Mouse (Mus musculus): ENCODE results near the gene Smco3. TPM values are rescaled to one million over a fixed set of nuclear protein-coding genes. Genes with fewer than 3 reads are reported as not detected.
A peak's percentile ranks its signal among the peaks of the same experiment; 100 is the strongest.
"Not testable (repeated sequence)": the region's sequence is repeated elsewhere in the genome, so short reads cannot be mapped to it uniquely, and the experiment has no call there.

Gene Smco3
- polyA plus RNA-seq, 1 experiment from 2014 or later, result not detected

DNA sequence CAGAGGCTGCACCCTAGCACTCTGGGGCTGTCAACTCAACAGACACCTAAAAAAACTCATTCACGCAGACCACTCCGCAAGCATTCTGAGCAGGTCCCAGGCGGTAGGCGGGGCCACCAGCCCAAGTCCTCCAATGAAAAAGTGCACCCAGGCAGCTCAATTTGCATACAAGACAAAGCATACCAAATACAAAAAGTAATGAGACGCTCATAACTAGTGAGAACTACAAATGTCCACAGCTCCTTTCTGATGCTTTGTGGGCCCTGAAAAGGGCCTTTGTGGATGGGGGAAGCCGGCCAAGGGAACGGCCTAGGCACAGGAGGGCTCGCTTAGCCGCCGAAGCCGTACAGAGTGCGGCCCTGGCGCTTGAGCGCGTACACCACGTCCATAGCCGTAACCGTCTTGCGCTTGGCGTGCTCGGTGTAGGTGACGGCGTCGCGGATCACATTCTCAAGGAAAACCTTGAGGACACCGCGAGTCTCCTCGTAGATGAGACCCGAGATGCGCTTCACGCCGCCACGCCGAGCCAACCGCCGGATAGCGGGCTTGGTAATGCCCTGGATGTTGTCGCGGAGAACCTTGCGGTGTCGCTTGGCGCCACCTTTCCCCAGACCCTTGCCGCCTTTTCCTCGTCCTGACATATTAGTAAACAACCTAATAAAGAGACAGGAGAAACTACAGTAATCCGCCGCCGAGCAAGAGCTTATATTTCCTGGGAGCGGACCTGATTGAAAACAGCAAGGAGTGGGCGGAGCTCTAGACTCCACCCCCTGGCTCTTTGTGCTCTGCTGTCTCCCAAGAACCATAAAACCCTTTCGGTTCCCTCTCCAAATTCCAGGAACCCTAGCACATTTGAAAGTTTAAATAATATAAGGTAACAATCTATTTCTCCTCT lies 31.3 kb downstream of the Smco3 start, which contains the start of gene Hist4h4:
Gene Hist4h4, minus strand, starts transcription at position 677 of the 895 bp plus-strand sequence.
- peak within 1 kb of the TSS; percentile 75 for H3K4me3 ChIP-seq
- peak within 1 kb of the TSS; percentile 100 for H3K27ac ChIP-seq (replicated peaks)
- H3K36me3 ChIP-seq, result no peaks in the 10 kb centered on the region
- peak within 1 kb of the TSS; percentile 72 for H3K4me2 ChIP-seq (replicated peaks)
- no peaks in the 10 kb centered on the region for H3K9me3 ChIP-seq
- peak; percentile 76 for ATAC-seq (replicated peaks)
- WGBS, result under 1% methylated on average over 50 of the region's 50 CpGs
- peaks cover 25% of the 10 kb centered on the region for H3K4me1 ChIP-seq
- H3K9ac ChIP-seq (replicated peaks), result peak within 1 kb of the TSS; percentile 93
- H3K27me3 ChIP-seq, result no peaks in the 10 kb centered on the region

DNA sequence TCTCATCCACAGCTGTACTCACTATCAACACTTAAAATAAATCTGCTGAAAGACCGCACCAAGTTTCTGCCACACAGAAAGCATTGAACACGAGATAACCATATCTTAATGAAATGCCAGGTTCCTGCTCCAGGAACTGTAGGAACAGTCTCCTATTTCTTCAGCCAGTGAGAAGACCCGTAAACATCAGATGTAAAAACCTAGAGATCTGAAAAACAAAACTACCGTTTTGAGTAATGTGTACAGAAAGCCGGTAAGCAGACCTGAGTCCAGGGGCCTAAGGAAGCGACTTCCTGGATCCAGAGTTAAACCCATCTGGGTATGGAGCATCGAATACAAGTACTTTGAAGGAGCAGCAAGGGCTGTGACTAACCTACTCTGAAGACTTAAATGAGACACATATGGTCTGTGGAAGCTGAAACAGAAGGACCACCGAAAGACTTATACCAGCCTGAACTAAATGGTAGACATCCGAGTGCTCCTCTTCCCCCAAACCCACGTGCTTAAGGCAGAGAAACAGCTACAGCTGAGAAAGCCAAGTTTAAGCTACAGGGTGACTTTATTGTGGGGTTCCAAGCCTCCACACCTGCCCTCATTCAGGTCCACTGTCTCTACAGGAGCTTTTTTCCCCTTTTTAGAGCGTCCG lies 32.0 kb downstream of the Smco3 start:
- H3K9ac ChIP-seq (replicated peaks), result peak overlapping the region; percentile 93
- H3K4me2 ChIP-seq (replicated peaks), result peak overlapping the region; percentile 72
- 21% methylated on average over 12 of the region's 12 CpGs for WGBS
- no peak; the same call in 1 of the 2 replicates for ATAC-seq (replicated peaks)
- peak overlapping the region; percentile 75 for H3K4me3 ChIP-seq
- H3K36me3 ChIP-seq, result no peaks in the 10 kb centered on the region
- no peaks in the 10 kb centered on the region for H3K27me3 ChIP-seq
- H3K9me3 ChIP-seq, result no peaks in the 10 kb centered on the region
- peak overlapping the region; percentile 100 for H3K27ac ChIP-seq (replicated peaks)
- H3K4me1 ChIP-seq, result peaks cover 21% of the 10 kb centered on the region

DNA sequence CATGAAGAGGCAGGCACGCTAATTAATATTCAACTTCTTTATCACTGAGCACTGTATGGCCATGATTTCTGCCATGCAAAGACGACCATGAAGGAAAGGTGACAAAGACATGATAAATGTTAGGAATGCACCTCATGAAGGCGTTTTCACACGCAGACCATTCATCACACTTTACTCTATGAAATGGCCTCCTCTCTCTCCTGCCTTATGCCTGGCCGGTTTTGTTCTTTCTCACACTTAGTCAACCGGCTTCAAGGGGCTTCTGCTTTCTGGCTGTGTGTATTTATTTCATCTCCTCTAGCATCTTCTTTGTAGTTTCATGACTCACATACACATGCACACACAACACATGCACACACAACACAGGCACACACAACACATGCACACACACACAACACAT lies 34.0 kb downstream of the Smco3 start:
- WGBS, result 83% methylated on average over 6 of the region's 6 CpGs
- no peak overlapping the region for H3K4me3 ChIP-seq
- no peaks in the 10 kb centered on the region for H3K9me3 ChIP-seq
- no peak overlapping the region for H3K9ac ChIP-seq (replicated peaks)
- H3K4me2 ChIP-seq (replicated peaks), result no peak overlapping the region
- no peaks in the 10 kb centered on the region for H3K27me3 ChIP-seq
- H3K4me1 ChIP-seq, result peaks cover 14% of the 10 kb centered on the region
- no peak for ATAC-seq (replicated peaks)
- no peak overlapping the region for H3K27ac ChIP-seq (replicated peaks)
- H3K36me3 ChIP-seq, result no peaks in the 10 kb centered on the region

DNA sequence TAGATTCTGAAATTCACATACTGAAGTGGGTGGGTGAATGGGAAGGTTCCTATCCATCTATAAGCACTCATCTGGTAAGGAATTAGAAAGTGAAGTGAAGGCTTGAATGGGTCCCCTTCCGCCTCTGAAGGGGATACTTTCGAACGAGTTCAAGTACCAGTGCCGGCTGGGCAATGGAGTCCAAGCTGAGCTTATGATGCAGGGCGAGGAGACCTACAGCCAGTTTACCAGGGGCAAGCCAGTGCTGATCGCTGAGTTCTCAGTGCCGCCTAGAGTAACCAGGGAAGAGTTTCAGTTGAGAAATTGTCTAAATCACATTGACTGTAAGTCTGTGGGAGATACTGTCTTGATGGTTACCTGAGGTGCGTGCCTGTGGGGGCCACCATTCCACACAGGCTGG lies 34.5 kb downstream of the Smco3 start:
- no peak for ATAC-seq (replicated peaks)
- 87% methylated on average over 8 of the region's 8 CpGs for WGBS
- no peaks in the 10 kb centered on the region for H3K9me3 ChIP-seq
- no peaks in the 10 kb centered on the region for H3K27me3 ChIP-seq
- H3K4me2 ChIP-seq (replicated peaks), result no peak overlapping the region
- no peak overlapping the region for H3K27ac ChIP-seq (replicated peaks)
- no peak overlapping the region for H3K9ac ChIP-seq (replicated peaks)
- H3K36me3 ChIP-seq, result no peaks in the 10 kb centered on the region
- H3K4me1 ChIP-seq, result peaks cover 14% of the 10 kb centered on the region
- no peak overlapping the region for H3K4me3 ChIP-seq

DNA sequence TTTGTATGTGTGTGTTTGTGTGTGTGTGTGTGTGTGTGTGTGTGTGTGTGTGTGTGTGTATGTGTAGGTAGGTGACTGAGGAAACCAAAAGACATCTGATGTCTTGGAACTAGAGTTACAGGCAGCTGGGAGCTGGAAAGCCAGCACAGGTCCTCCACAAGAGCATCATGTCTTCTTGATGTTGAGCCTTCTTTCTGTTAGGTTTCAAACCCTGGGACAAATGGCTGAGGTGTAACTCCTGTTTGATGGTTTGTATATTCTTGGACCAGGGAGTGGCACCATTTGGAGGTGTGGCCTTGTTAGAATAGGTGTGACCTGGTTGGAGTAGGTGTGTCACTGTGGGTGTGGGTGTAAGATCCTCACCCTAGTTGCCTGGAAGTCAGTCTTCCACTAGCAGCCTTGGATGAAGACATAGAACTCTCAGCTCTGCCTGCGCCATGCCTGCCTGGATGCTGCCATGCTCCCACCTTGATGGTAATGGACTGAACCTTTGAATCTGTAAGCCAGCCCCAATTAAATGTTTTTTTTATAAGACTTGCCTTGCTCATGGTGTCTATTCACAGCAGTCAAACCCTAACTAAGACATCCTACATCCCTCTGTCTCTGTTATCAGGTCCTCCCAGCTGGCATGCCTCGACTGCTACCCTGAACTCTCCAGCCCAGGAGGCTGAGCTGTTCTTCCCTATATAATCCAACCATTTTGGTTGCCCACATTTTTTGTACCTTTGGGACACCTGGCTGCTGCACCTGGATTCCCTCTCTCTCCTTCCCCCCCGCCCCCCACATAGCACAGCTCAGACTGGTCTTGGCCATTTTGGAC lies 37.2 kb downstream of the Smco3 start:
- 90% methylated on average over 3 of the region's 3 CpGs for WGBS
- ATAC-seq (replicated peaks); H3K9me3 ChIP-seq: not testable (repeated sequence)

DNA sequence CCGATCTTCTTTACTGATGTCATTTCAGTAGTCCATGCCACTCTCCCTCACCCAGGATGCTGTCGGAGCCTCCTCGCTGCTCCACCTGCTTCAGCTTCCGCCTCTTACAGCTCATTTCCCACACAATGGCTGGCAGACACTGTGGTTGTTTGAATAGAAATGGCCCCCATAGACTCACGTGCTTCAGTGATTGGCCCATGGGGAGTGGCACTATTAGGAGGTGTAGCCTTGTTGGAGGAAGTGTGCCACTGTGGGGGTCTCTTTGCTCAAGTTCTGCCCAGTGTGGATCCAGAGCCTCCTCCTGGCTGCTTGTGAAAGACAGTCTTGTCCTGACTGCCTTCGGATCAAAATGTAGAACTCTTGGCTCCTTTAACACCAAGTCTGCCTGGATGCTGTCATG lies 39.4 kb downstream of the Smco3 start:
- 0 out of 2 replicates have a peak, but pooled peaks cover 3% of the 10 kb centered on the region for H3K27me3 ChIP-seq
- H3K4me3 ChIP-seq, result no peak overlapping the region
- H3K36me3 ChIP-seq, result no peaks in the 10 kb centered on the region

More for the DNA sequence above, 37.2 kb downstream of the Smco3 start:
- peaks cover 14% of the 10 kb centered on the region for H3K4me1 ChIP-seq
- not testable (repeated sequence) for H3K27me3 ChIP-seq; H3K9ac ChIP-seq (replicated peaks); H3K4me3 ChIP-seq; H3K36me3 ChIP-seq; H3K4me2 ChIP-seq (replicated peaks); H3K27ac ChIP-seq (replicated peaks)

DNA sequence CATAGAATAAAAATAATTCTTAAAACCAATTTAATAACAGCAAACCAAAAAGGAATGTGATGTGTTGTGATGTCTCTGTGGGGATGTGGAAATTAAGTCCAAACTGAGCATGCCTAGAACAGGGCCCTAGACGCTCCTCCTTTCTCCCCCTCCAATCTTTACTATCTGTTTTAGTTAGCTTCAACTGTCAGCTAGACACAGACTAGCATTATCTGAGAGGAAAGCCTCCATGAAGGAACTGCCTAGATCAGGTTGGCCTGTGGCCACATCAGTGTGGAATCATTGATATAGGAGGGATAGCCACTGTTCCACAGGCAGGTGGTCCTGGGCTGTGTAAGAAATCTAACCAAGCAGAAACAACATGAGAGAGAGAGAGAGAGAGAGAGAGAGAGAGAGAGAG lies 40.1 kb downstream of the Smco3 start:
- H3K9ac ChIP-seq (replicated peaks), result no peak overlapping the region
- H3K9me3 ChIP-seq, result no peaks in the 10 kb centered on the region
- H3K4me3 ChIP-seq, result no peak overlapping the region
- 56% methylated on average over 1 of the region's 1 CpGs for WGBS
- H3K4me1 ChIP-seq, result peaks cover 13% of the 10 kb centered on the region
- H3K27me3 ChIP-seq, result 0 out of 2 replicates have a peak, but pooled peaks cover 3% of the 10 kb centered on the region
- ATAC-seq (replicated peaks), result no peak
- no peaks in the 10 kb centered on the region for H3K36me3 ChIP-seq
- H3K27ac ChIP-seq (replicated peaks), result no peak overlapping the region
- H3K4me2 ChIP-seq (replicated peaks), result no peak overlapping the region

More for the DNA sequence above, 39.4 kb downstream of the Smco3 start:
- Histone ChIP-seq H3K9me3 (no peaks in the 10 kb centered on the region), H3K27ac (replicated peaks) (no peak overlapping the region), H3K9ac (replicated peaks) (no peak overlapping the region), H3K4me2 (replicated peaks) (no peak overlapping the region), H3K4me1 (peaks cover 13% of the 10 kb centered on the region)
- ATAC-seq (replicated peaks), result no peak
- 58% methylated on average over 6 of the region's 6 CpGs for WGBS

DNA sequence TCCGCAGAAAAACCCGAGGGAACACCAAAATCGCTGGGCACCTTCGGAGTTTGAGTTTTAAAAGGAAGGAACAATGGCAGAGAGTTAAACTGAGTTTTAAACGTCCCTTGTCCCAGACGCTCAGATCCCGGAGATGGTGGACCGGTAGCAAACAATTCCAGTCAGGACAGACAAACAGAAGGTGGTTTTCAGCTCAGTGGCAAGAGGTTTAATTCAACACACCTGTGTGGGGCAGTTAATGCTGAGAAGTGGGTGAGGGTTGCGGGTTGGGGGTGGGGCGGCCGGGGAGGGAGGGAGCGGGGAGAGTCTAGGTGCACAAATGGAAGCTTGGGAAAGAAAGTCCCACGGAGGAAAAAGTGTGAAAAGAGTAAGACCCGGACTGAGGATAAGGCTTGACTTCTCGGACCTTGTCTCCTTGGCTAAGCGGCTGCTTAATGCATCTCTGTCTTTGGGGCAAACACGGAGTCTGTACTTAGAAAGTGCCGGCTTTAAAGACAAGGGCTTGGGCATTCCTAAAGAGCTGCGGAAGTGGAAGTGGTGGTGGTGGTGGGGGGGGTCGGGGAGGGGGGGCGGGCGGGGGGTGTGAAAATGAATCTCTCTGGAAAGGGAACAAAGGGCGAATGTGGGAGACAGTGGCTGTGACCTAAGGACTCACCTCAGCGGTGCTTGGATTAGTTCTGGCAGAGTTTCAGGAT lies 41.3 kb downstream of the Smco3 start:
- Histone ChIP-seq H3K9ac (replicated peaks) (peak overlapping the region; percentile 6; the same call in 1 of the 2 replicates), H3K36me3 (no peaks in the 10 kb centered on the region), H3K9me3 (no peaks in the 10 kb centered on the region), H3K4me2 (replicated peaks) (peak overlapping the region; percentile 62), H3K4me1 (peaks cover 13% of the 10 kb centered on the region), H3K27ac (replicated peaks) (no peak overlapping the region), H3K4me3 (peak overlapping the region; percentile 33), H3K27me3 (0 out of 2 replicates have a peak, but pooled peaks cover 3% of the 10 kb centered on the region)
- 0 out of 2 replicates have a peak, but pooled peaks have one; percentile 55 for ATAC-seq (replicated peaks)
- WGBS, result under 1% methylated on average over 22 of the region's 24 CpGs

DNA sequence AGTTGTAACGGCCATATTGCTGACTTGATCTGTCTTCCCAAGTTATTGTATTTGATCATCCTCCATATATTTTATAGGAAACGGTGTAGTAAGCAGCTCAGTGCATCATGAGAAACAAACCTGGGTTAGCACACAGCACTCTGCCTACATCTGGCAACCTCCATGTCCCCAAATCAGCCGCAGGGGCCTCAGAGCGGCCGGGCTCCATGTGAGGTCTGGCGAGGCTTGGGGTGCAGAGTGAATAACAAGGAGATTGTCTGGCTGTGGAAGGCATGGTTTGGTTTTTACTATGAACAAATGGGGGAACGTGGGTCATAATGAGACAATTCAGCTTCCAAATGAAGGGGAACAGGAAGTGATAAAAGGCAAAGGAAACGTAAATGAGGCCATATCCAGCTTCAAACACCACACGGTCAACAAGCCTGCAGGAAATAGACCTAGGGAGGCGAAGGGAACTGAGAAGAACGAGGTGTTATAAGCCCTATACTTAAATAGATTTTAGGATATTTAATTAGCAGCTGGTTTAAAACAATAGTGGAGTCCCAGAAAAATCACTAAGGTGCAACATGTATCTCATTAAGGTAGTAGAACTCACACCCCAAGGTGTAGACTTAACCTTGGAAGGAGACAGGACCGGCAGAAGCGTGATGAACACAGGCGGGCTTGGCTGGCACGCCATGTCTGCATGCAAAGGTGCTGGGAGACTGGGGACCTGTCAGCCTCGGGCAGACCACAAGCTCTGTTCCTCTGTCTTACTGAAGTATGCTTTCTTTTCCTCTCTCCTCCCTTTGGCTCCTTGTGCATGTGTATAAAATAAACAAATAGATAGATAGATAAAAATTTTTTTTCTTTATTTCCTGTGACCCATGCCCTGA lies 42.1 kb downstream of the Smco3 start:
- H3K27ac ChIP-seq (replicated peaks), result no peak overlapping the region
- H3K4me2 ChIP-seq (replicated peaks), result peak overlapping the region; percentile 62
- 0 out of 2 replicates have a peak, but pooled peaks cover 3% of the 10 kb centered on the region for H3K27me3 ChIP-seq
- peaks cover 13% of the 10 kb centered on the region for H3K4me1 ChIP-seq
- no peaks in the 10 kb centered on the region for H3K9me3 ChIP-seq
- peak overlapping the region; percentile 33 for H3K4me3 ChIP-seq
- H3K36me3 ChIP-seq, result no peaks in the 10 kb centered on the region
- WGBS, result 23% methylated on average over 16 of the region's 16 CpGs
- no peak for ATAC-seq (replicated peaks)
- H3K9ac ChIP-seq (replicated peaks), result peak overlapping the region; percentile 6; the same call in 1 of the 2 replicates

DNA sequence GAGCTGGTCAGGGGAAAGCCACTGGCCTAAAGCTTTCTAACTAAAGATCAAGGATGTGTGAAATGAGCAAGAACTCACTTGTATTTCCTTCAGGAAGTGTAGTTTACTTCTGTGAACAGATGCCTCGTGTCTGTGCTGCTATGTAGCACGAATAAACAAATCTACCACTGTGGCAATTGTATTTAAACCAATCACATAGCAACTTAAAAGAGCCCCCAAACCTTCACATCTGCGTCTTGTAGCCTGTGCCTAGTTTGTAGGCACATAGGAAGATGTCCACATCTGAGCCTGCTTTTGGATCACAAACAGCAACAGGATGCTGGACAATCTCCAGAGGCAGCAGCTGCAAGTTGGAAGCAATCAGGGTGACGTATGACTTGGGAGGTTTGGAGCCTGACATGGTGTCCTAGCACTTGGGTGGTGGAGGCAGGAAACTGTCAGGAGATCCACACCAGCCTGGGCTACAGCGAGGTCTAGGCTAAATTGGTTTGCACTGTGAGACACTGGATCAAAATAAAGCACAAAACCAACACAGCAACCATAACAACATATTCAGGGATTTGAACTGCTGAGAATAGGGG lies 45.8 kb downstream of the Smco3 start:
- Histone ChIP-seq H3K36me3 (no peaks in the 10 kb centered on the region), H3K4me2 (replicated peaks) (no peak overlapping the region), H3K27me3 (0 out of 2 replicates have a peak, but pooled peaks cover 3% of the 10 kb centered on the region), H3K9ac (replicated peaks) (no peak overlapping the region), H3K4me3 (no peak overlapping the region), H3K9me3 (no peaks in the 10 kb centered on the region), H3K4me1 (peaks cover 13% of the 10 kb centered on the region), H3K27ac (replicated peaks) (no peak overlapping the region)
- WGBS, result 82% methylated on average over 5 of the region's 5 CpGs
- ATAC-seq (replicated peaks), result no peak
